Comparison of ENCODE assay signal across 8 mouse cellular contexts in the genomic region with DNA sequence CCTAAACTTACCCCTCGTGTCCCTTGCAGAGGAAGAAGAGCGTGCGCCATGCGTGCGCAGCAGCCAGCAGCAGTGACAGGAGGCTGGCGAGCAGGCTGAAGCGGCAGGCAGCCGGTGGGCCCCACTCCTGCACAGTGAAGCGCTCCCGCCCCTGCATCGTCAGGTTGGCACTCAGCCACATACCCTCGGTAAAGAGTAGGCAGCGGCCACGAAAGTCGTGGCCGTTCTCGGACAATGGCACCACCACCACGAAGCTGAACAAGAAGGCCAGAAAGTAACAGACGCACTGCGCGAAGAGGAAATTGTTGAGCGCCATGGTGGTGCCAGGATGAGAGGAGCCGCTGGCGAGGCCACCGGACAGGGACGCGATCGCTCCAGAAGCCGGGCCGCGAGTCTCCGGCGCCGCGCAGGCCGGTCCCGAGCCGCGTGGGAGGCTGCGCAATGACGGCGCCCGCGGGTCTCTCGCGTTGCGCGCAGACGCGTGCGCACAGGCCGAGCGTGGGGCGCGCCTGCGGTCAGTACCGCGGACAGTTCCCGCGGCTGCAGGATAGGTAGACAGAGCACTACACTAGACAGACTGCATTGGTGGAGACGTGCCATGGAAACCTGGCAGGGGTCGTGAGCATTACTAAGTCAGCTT. TPM values are rescaled to one million over a fixed set of nuclear protein-coding genes. Genes with fewer than 3 reads are reported as not detected.
A peak's percentile ranks its signal among the peaks of the same experiment; 100 is the strongest.
DNase-seq lines count a peak whose midpoint lies in the region; ATAC-seq and TF ChIP-seq lines count a peak whose summit lies in the region.

No protein-coding gene starts in this region.

- H3K4me2 ChIP-seq in lung, embryonic 16.5 days (ENCODE audit: low read depth, low read length): peak overlapping the region; percentile 45; the same call in 1 of the 2 replicates
- peak overlapping the region; percentile 55 for H3K4me2 ChIP-seq in heart, postnatal 0 days (ENCODE audit: low read depth, low read length)
- peak overlapping the region; percentile 75 for H3K4me2 ChIP-seq in midbrain, embryonic 15.5 days

- H3K4me1 ChIP-seq in lung, embryonic 16.5 days (replicated peaks; ENCODE audit: control insufficient read depth, insufficient read depth, low read length): 0 out of 2 replicates have a peak, but pooled peaks cover 2% of the 10 kb centered on the region
- H3K4me1 ChIP-seq in cortical plate, adult 2 months (ENCODE audit: control insufficient read depth, insufficient read depth, low read length): peaks cover 17% of the 10 kb centered on the region
- H3K4me1 ChIP-seq in heart, postnatal 0 days (ENCODE audit: control insufficient read depth, insufficient read depth): no peaks in the 10 kb centered on the region
- H3K4me1 ChIP-seq in midbrain, embryonic 15.5 days: peaks cover 61% of the 10 kb centered on the region
- H3K4me1 ChIP-seq in lung, adult 2 months (ENCODE audit: control insufficient read depth, insufficient read depth, low read length): no peaks in the 10 kb centered on the region

- WGBS in lung, embryonic 16.5 days: 2% methylated on average over 60 of the region's 62 CpGs
- WGBS in heart, postnatal 0 days: 2% methylated on average over 58 of the region's 62 CpGs
- WGBS in midbrain, embryonic 15.5 days: 2% methylated on average over 62 of the region's 62 CpGs
- WGBS in lung, adult 2 months: 2% methylated on average over 62 of the region's 62 CpGs

- no peak for TF ChIP-seq CTCF in cortical plate, adult 2 months (IDR thresholded peaks at IDR 0.05; ENCODE audit: extremely low read depth, insufficient read depth, low read length)
- TF ChIP-seq CTCF in heart, postnatal 0 days (IDR thresholded peaks at IDR 0.05; ENCODE audit: low read depth): no peak
- TF ChIP-seq CTCF in lung, adult 2 months (IDR thresholded peaks at IDR 0.05; ENCODE audit: insufficient read depth, low read length): no peak

- H3K27ac ChIP-seq in lung, embryonic 16.5 days (ENCODE audit: low read length): no peak overlapping the region
- H3K27ac ChIP-seq in cortical plate, adult 2 months (ENCODE audit: insufficient read depth, low read length): peak overlapping the region; percentile 82
- no peak overlapping the region for H3K27ac ChIP-seq in heart, postnatal 0 days (ENCODE audit: low read depth)
- peak overlapping the region; percentile 83 for H3K27ac ChIP-seq in midbrain, embryonic 15.5 days

- H3K9me3 ChIP-seq in lung, embryonic 16.5 days (ENCODE audit: control insufficient read depth, low read length): no peaks in the 10 kb centered on the region
- H3K9me3 ChIP-seq in heart, postnatal 0 days (replicated peaks; ENCODE audit: control insufficient read depth, low read length): no peaks in the 10 kb centered on the region
- H3K9me3 ChIP-seq in midbrain, embryonic 15.5 days: no peaks in the 10 kb centered on the region

- TF ChIP-seq POLR2A in cortical plate, adult 2 months (IDR thresholded peaks at IDR 0.05; ENCODE audit: extremely low read depth, insufficient read depth, low read length): peak; percentile 89
- no peak for TF ChIP-seq POLR2A in lung, adult 2 months (IDR thresholded peaks at IDR 0.05; ENCODE audit: borderline replicate concordance, extremely low read depth, low read depth, low read length)

- H3K4me3 ChIP-seq in lung, embryonic 16.5 days (ENCODE audit: low read length): peak overlapping the region; percentile 26; the same call in 1 of the 2 replicates
- peak overlapping the region; percentile 61 for H3K4me3 ChIP-seq in cortical plate, adult 2 months (ENCODE audit: insufficient read depth, low read length)
- peak overlapping the region; percentile 21; the same call in 1 of the 2 replicates for H3K4me3 ChIP-seq in heart, postnatal 0 days (ENCODE audit: low read depth, low read length)
- peak overlapping the region; percentile 43 for H3K4me3 ChIP-seq in midbrain, embryonic 15.5 days
- H3K4me3 ChIP-seq in lung, adult 2 months (replicated peaks; ENCODE audit: extremely low read depth, low read depth, low read length): no peak overlapping the region

- peak; percentile 75 for ATAC-seq in lung, embryonic 16.5 days (ENCODE audit: low read depth)
- peak; percentile 74 for ATAC-seq in heart, postnatal 0 days (ENCODE audit: insufficient read depth, low read depth)
- peak; percentile 82 for ATAC-seq in midbrain, embryonic 15.5 days (replicated peaks)

- peaks cover 23% of the 10 kb centered on the region for H3K27me3 ChIP-seq in lung, embryonic 16.5 days (ENCODE audit: control insufficient read depth, insufficient read depth, low read depth, low read length)
- H3K27me3 ChIP-seq in heart, postnatal 0 days (ENCODE audit: control insufficient read depth, insufficient read depth, low read length): peaks cover 47% of the 10 kb centered on the region
- H3K27me3 ChIP-seq in midbrain, embryonic 15.5 days (replicated peaks): peaks cover 8% of the 10 kb centered on the region; the same call in 1 of the 2 replicates

- H3K36me3 ChIP-seq in lung, embryonic 16.5 days (ENCODE audit: control insufficient read depth, insufficient read depth, low read length): no peaks in the 10 kb centered on the region
- no peaks in the 10 kb centered on the region for H3K36me3 ChIP-seq in heart, postnatal 0 days (replicated peaks; ENCODE audit: control insufficient read depth, insufficient read depth, low read length)
- H3K36me3 ChIP-seq in midbrain, embryonic 15.5 days (replicated peaks): no peaks in the 10 kb centered on the region

- TF ChIP-seq EP300 in heart, postnatal 0 days (IDR thresholded peaks at IDR 0.05; ENCODE audit: low read depth): no peak

- DNase-seq in lung, postnatal 10 days: no peak
- DNase-seq in heart, postnatal 0 days (ENCODE audit: low spot score): peak; percentile 30
- peak; percentile 47 for DNase-seq in left cerebral cortex, adult 11 months (ENCODE audit: low spot score)
- peak; percentile 51 for DNase-seq in testis, postnatal 14 days (ENCODE audit: low spot score)
- no peak for DNase-seq in lung, adult 2 months

- no peak overlapping the region for H3K9ac ChIP-seq in lung, embryonic 16.5 days (ENCODE audit: low read length)
- H3K9ac ChIP-seq in heart, postnatal 0 days (replicated peaks; ENCODE audit: low read depth, low read length): no peak overlapping the region
- H3K9ac ChIP-seq in midbrain, embryonic 15.5 days: peak overlapping the region; percentile 71

RNA-seq across cellular contexts. Expression of gene Tmem179, which starts 5.7 kb away (rescaled TPM):
- 0.41 and 0.43 TPM in 2 replicates for polyA plus RNA-seq in lung, embryonic 16.5 days (2015; fragmentation: Nextera tagmentation; extraction: Ambion mirVana)
- polyA plus RNA-seq in cortical plate, adult 2 months (2012; rRNA removed): 140 and 145 TPM in 2 replicates
- 0.85 TPM in 1 of 2 replicates, not detected in the other for total RNA-seq in heart, postnatal 0 days (2014; rRNA removed; ENCODE audit: low replicate concordance)
- polyA plus RNA-seq in heart, postnatal 0 days (2015; fragmentation: Nextera tagmentation; extraction: Ambion mirVana): 0.14 and 0.27 TPM in 2 replicates
- 87.0 and 90.2 TPM in 2 replicates for polyA plus RNA-seq in midbrain, embryonic 15.5 days (2015; fragmentation: Nextera tagmentation; extraction: Ambion mirVana)
- 0.09 TPM in 1 of 2 replicates, not detected in the other for polyA plus RNA-seq in lung, adult 2 months (2012; rRNA removed)

RNA-seq across cellular contexts. Expression of gene A530016L24Rik, which starts 21.6 kb away (rescaled TPM):
- polyA plus RNA-seq in lung, embryonic 16.5 days (2015; fragmentation: Nextera tagmentation; extraction: Ambion mirVana): 0.10 TPM in 2 replicates
- 0.06 TPM in 1 of 2 replicates, not detected in the other for polyA plus RNA-seq in cortical plate, adult 2 months (2012; rRNA removed)
- total RNA-seq in heart, postnatal 0 days (2014; rRNA removed; ENCODE audit: low replicate concordance): 9.9 and 14.1 TPM in 2 replicates
- 6.0 and 6.9 TPM in 2 replicates for polyA plus RNA-seq in heart, postnatal 0 days (2015; fragmentation: Nextera tagmentation; extraction: Ambion mirVana)
- polyA plus RNA-seq in midbrain, embryonic 15.5 days (2015; fragmentation: Nextera tagmentation; extraction: Ambion mirVana): 0.22 and 0.24 TPM in 2 replicates
- 9.5 and 11.6 TPM in 2 replicates for polyA plus RNA-seq in lung, adult 2 months (2012; rRNA removed)

Comparison
In these comparisons a context has a peak if more than half of its experiments do, and no peak if none do; other contexts are left out.
1. H3K27ac ChIP-seq: peak in cortical plate, adult 2 months (single experiment) and midbrain, embryonic 15.5 days (single experiment); none in lung, embryonic 16.5 days (single experiment) and heart, postnatal 0 days (single experiment).
2. DNase-seq: peak in heart, postnatal 0 days (single experiment), left cerebral cortex, adult 11 months (single experiment) and testis, postnatal 14 days (single experiment); none in lung, postnatal 10 days (single experiment) and lung, adult 2 months (single experiment).
3. RNA of gene Tmem179, which starts 5.7 kb away (polyA plus RNA-seq): 140 to 145 TPM in cortical plate, adult 2 months and 87.0 to 90.2 TPM in midbrain, embryonic 15.5 days; 0.41 to 0.43 TPM in lung, embryonic 16.5 days, 0.14 to 0.27 TPM in heart, postnatal 0 days and 0.09 TPM in lung, adult 2 months; every median in the first group is over 10 times any median in the second.
4. Peak in every context shown above with its lines, with median percentiles within 50 percentile points of each other: ATAC-seq and H3K4me2 ChIP-seq.